Mouse (Mus musculus) gastrocnemius, postnatal 36 days (tissue): ENCODE measurements around the gene Noxo1. TPM values are rescaled to one million over a fixed set of nuclear protein-coding genes. Genes with fewer than 3 reads are reported as not detected.
"Not testable (repeated sequence)": the region's sequence is repeated elsewhere in the genome, so short reads cannot be mapped to it uniquely, and the experiment has no call there.

ENCODE experiments used
- DNase-seq, 2 experiments: peaks; one replicate each; pipeline ENCODE4 v3.0.0; 2022
- intact Hi-C: fragments of 180-260 bp; cut with DNase I; formaldehyde crosslinking; loops from one replicate; pipeline ENCODE4 v1.15.1; 2025
- total RNA-seq, 2 experiments: library from RNA; stranded (reverse); gene quantifications; 2 replicates each; pipeline ENCODE4 v1.2.3; 2021

The Noxo1 gene
- total RNA-seq, 2 experiments from 2014 or later = 0.47 to 1.4 TPM

- intact Hi-C loops = no loop called here
- DNase-seq = no peak
Measured at GRCm38 (mm10) chr17:24717943-24718342, 21.9 kb downstream of the Noxo1 start, which contains the start of the genes Rnf151 and Rps2. Gene Rnf151, minus strand, starts transcription at chr17:24718063. Gene Rps2, plus strand, starts transcription at chr17:24718116.

GRCm38 (mm10) chr17:24718938-24719337 is 22.9 kb downstream of the Noxo1 start:
- DNase-seq, intact Hi-C loops: not testable (repeated sequence)

DNA sequence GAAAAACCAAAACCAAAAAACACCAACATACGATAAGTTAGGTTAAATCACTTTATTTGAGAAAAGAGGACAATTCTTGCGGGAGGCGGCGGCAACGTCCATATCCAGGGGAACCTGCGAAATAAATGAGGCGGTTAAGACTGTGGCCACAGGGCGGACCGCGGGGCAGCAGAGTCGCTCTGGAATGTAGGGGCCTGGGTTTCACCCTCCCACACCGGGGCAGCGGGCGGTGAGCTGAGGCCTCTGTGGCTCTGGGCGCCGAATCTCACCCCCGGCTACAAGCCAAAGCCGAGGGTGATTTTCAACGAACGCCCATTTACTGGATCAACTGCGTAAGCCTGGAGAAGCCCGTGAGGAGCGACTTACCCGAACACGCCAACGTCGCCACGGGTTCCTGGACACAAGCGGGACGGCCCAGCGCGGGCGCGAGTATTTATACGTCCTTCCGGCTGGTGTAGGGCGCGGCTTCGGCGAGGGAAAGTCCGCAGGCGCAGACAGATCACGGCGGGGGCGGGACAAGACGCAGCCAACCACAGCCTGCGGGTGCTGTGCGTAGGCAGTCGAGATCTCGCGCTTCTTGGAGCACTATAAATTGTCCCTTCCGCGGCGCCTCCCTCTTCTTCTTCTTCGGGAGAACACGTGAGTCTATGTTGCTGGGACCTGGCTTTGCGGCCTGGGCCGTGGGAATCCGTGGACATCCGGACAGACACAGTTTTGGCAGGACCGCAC is 23.6 kb downstream of the Noxo1 start:
- intact Hi-C loops = no loop called here

GRCm38 (mm10) chr17:24720616-24721015 is 24.6 kb downstream of the Noxo1 start:
- intact Hi-C loops, DNase-seq: not testable (repeated sequence)

More for the DNA sequence above, 23.6 kb downstream of the Noxo1 start:
- DNase-seq = peak; percentile 93 to 97

DNA sequence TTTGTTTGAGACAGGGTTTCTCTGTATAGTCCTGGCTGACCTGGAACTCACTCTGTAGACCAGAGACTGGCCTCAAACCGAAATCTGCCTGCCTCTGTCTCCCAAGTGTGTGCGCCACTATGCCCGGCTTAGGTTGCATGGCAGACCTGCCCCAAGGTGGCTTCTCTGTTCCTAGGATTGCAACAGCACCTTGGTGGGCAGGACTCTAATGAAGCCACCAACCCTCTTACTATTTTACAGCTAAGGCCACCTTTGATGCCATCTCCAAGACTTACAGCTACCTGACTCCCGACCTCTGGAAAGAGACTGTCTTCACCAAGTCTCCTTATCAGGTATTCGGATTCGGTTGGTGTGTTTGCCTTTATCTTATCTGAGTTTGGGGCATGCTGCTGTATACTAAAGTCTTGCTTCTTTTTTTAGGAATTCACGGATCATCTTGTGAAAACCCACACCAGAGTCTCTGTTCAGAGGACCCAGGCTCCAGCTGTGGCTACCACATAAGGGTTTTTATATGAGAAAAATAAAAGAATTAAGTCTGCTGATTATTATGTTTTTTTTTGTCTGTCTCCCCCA is 25.4 kb downstream of the Noxo1 start:
- intact Hi-C loops, DNase-seq: not testable (repeated sequence)

- DNase-seq = no peak
- intact Hi-C loops = no loop called here
Measured at GRCm38 (mm10) chr17:24722220-24722924, 26.3 kb downstream of the Noxo1 start.

- DNase-seq = no peak
- intact Hi-C loops = no loop called here
Measured at GRCm38 (mm10) chr17:24723122-24723880, 27.3 kb downstream of the Noxo1 start.

DNA sequence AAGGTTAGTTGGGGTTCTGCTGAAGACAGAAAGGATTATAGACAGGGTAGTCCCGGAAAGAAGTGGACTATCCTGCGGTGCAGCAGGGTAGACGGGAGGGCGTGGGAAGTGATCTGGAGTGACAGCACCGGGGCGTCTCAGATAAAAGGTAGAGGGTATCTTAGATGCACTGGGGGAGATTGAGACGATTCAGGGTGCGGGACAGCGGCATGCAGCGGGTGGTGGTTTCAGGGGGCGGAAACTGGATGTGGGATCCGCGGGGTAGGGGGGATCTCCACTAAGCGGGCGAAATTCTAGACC is 27.8 kb downstream of the Noxo1 start:
- DNase-seq = no peak
- intact Hi-C loops = no loop called here

DNA sequence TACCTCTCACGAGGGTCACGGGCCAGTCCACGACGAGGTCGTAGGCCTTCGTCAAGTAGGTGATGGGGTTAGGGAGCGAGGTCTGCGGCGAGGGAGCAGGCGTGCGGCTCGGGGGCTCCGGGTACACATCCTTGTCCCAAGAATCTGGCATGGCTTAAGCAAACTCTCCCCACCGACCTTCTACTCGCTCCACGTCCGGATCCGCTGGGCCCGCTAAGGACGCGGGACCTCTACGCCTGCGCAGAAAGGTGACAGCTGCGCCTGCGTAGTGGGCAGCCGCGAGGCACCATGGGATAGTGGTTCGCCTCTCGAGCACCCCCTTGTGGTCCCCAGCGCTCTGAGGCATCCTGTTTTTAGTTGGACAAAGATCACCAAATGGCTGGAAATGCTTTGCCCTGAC is 28.1 kb downstream of the Noxo1 start, which contains the start of gene Ndufb10:
TSS of gene Ndufb10 (minus strand) at position 295 of the 400 bp plus-strand sequence.
- DNase-seq = peak; percentile 97
- intact Hi-C loops = no loop called here

GRCm38 (mm10) chr17:24725637-24726390 is 29.8 kb downstream of the Noxo1 start:
- intact Hi-C loops = no loop called here
- DNase-seq = no peak

GRCm38 (mm10) chr17:24727618-24728017 is 31.6 kb downstream of the Noxo1 start, which contains the start of gene Rpl3l:
Gene Rpl3l, plus strand, starts transcription at chr17:24727820.
- peak; percentile 42 to 48 for DNase-seq
- intact Hi-C loops = no loop called here

- intact Hi-C loops = no loop called here
- no peak for DNase-seq
Measured at GRCm38 (mm10) chr17:24728184-24728583, 32.1 kb downstream of the Noxo1 start.

DNA sequence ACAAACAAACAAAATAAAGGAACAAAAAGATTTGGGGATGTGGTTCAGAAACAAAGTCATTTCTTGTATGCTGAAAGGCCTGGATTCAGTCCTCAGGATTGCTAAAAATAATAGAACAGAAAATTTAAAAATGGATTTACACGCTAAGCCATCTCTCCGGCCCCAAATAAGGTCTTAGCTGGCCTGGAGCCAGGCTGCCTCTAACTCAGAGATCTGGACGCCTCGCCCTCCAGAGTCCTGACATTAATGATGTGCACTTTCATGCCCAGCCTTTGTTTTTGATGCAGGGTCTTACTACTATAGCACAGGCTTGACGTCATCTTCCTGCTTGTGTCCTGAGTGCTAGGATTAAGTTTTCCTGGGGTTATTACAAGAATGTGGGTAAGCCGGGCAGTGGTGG is 33.0 kb downstream of the Noxo1 start:
- DNase-seq = no peak
- intact Hi-C loops = no loop called here

DNA sequence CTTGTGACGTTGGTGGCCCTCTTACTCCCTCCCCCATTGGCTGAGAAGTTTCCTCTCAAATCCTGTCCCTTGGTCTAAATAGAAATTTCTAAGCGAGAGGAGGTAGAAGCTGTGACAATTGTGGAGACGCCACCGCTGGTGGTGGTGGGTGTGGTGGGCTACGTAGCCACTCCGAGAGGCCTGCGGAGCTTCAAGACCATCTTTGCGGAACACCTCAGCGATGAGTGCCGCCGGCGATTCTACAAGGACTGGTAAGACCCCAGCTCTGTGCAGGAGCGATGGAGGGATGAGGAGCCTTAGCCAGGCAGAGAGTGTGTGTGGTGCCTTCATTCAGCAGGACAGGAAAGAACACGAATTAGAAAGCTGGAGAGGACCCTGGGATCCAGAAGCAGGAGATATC is 34.8 kb downstream of the Noxo1 start:
- intact Hi-C loops = no loop called here
- DNase-seq = no peak

- peak; percentile 49 to 71 for DNase-seq
- intact Hi-C loops = no loop called here
Measured at GRCm38 (mm10) chr17:24732233-24732935, 36.4 kb downstream of the Noxo1 start.

DNA sequence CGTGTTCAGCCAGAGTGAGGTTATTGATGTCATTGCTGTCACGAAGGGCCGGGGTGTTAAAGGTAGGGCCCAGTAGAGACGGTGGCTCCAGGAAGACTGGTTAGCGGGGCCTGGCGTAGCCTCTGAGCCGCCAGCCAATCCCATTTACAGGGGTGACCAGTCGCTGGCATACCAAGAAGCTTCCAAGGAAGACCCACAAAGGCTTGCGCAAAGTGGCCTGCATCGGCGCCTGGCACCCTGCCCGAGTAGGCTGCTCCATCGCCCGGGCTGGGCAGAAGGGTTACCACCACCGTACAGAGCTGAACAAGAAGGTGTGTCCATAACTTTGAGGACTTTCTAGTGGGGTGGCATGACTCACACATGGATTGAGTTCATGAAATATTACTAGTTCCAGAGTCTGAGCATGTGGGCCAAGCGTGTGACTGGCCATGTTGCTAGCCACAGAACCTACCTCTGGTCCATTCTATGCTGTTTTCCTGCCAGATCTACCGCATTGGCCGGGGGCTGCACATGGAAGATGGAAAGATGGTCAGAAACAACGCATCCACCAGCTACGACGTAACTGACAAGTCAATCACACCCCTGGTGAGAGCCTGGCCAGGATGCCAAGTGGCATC is 37.5 kb downstream of the Noxo1 start:
- intact Hi-C loops = no loop called here
- no peak for DNase-seq

DNA sequence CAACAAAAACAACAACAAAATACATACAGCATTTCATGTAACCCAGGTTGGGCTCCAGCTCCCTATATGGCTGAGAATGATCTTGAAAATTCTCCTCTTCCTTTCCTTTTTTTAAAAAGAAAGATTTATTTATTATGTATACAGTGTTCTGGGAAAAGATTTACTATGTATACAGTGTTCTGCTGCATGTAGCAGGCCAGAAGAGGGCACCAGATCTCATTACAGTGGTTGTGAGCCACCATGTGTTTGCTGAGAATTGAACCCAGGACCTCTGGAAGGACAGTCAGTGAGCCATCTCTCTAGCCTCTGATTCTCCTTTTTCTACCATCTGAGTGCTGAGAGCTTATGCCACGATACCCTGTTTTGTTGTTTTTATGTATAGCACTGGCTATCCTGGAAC is 38.5 kb downstream of the Noxo1 start:
- intact Hi-C loops = no loop called here
- DNase-seq = no peak

DNA sequence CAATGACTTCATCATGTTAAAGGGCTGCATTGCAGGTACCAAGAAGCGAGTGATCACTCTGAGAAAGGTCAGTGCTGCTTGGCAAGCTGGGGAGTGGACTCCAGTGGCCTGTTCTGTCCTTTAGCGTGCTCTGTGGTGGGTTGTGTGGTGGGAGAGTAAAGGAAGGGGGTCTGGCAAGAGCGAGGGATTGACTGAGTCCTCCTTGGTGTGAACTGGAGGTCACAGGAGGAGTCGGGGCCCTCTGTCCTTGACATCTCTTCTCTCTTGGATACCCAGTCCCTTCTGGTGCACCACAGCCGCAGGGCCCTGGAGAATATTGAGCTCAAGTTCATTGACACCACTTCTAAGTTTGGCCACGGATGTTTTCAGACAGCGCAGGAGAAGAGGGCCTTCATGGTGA is 39.4 kb downstream of the Noxo1 start:
- no peak for DNase-seq
- intact Hi-C loops = no loop called here
